Mouse (Mus musculus) embryonic facial prominence, embryonic 15.5 days (tissue): ENCODE measurements at regions not wholly inside any gene's neighbourhood (a gene's known extent, or its start where the extent isn't known, plus 50 kb on each side); places are given as distances from the start of the nearest gene placed in this dataset.

Source experiments
- ATAC-seq: fragments of 200-750 bp; cut with Nextera tagmentation; 2 replicates; pipeline ENCODE4 v1.8.0; 2017; ENCODE audit warnings: low read depth, moderate TSS enrichment; ENCODE audit not compliant: insufficient number of reproducible peaks, low FRiP score, low TSS enrichment
- H3K27ac ChIP-seq: fragments of 300-500 bp; sonication (generic); replicated peaks from 2 replicates; pipeline ENCODE4 v1.5.1; 2015; ENCODE audit warnings: mild to moderate bottlenecking, inconsistent platforms
- H3K27me3 ChIP-seq: fragments of 300-500 bp; sonication (generic); 2 replicates; pipeline ENCODE4 v1.6.1; 2015; ENCODE audit warnings: inconsistent platforms
- H3K36me3 ChIP-seq: fragments of 300-500 bp; sonication (generic); 2 replicates; pipeline ENCODE4 v1.6.1; 2015; ENCODE audit warnings: mild to moderate bottlenecking, inconsistent platforms
- H3K4me1 ChIP-seq: fragments of 300-500 bp; sonication (generic); 2 replicates; pipeline ENCODE4 v1.6.1; 2015; ENCODE audit warnings: inconsistent platforms
- H3K4me2 ChIP-seq: fragments of 300-500 bp; sonication (generic); replicated peaks from 2 replicates; pipeline ENCODE4 v1.6.1; 2015; ENCODE audit warnings: mild to moderate bottlenecking, inconsistent platforms
- H3K4me3 ChIP-seq: fragments of 300-500 bp; sonication (generic); replicated peaks from 2 replicates; pipeline ENCODE4 v1.5.1; 2015; ENCODE audit warnings: mild to moderate bottlenecking, inconsistent platforms
- H3K9ac ChIP-seq: fragments of 300-500 bp; sonication (generic); 2 replicates; pipeline ENCODE4 v1.6.1; 2015; ENCODE audit warnings: inconsistent platforms
- H3K9me3 ChIP-seq: fragments of 300-500 bp; sonication (generic); replicated peaks from 2 replicates; pipeline ENCODE4 v1.6.1; 2016; ENCODE audit warnings: inconsistent platforms
- WGBS: fragments of 180-500 bp; shearing (Covaris S2); methylation state at CpG from one replicate; pipeline ENCODE4 v1.1.7; 2015; 5-methylcytosine and 5-hydroxymethylcytosine counted together

GRCm38 (mm10) chr3:33902431-33902830 is 58.3 kb upstream of the Ccdc39 start:
- WGBS: 72% methylated on average over 2 of the region's 2 CpGs
- no peaks in the 10 kb centered on the region for H3K27me3 ChIP-seq
- H3K4me3 ChIP-seq: no peak overlapping the region
- no peak overlapping the region for H3K4me2 ChIP-seq
- no peak for ATAC-seq
- H3K27ac ChIP-seq: no peak overlapping the region
- no peaks in the 10 kb centered on the region for H3K36me3 ChIP-seq
- H3K4me1 ChIP-seq: no peaks in the 10 kb centered on the region
- no peak overlapping the region for H3K9ac ChIP-seq
- H3K9me3 ChIP-seq: no peaks in the 10 kb centered on the region

- 70% methylated on average over 8 of the region's 8 CpGs for WGBS
- H3K9me3 ChIP-seq: no peaks in the 10 kb centered on the region
- H3K9ac ChIP-seq: no peak overlapping the region
- H3K4me3 ChIP-seq: no peak overlapping the region
- no peak for ATAC-seq
- no peak overlapping the region for H3K27ac ChIP-seq
- no peaks in the 10 kb centered on the region for H3K36me3 ChIP-seq
- H3K4me1 ChIP-seq: no peaks in the 10 kb centered on the region
- no peaks in the 10 kb centered on the region for H3K27me3 ChIP-seq
- no peak overlapping the region for H3K4me2 ChIP-seq
These were observed 59.2 kb upstream of the Ccdc39 start for GRCm38 (mm10) chr3:33903326-33903725.

DNA sequence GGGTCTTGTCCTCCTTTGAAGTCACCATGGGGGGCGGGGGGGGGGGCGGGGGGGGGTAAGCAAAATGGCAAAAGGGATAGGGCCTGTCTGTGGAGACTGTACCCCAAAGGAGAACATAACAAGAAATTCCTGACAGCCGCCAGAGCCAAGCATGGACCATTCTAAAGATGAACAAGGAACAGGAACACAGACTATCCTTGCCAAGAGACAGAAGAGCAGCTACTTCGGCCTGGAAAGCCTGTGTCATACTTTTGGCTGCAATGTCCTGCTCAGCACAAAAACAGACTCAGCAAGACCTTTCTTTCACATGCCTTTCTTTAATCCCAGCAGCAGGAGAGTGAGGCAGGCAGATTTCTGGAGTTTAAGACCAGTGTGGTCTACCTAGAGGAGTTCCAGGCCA is 59.7 kb upstream of the Ccdc39 start:
- no peak for ATAC-seq
- Histone ChIP-seq H3K27ac (no peak overlapping the region), H3K4me2 (no peak overlapping the region), H3K4me1 (no peaks in the 10 kb centered on the region), H3K27me3 (no peaks in the 10 kb centered on the region), H3K4me3 (no peak overlapping the region), H3K9me3 (no peaks in the 10 kb centered on the region), H3K36me3 (no peaks in the 10 kb centered on the region), H3K9ac (no peak overlapping the region)
- 46% methylated on average over 4 of the region's 4 CpGs for WGBS

DNA sequence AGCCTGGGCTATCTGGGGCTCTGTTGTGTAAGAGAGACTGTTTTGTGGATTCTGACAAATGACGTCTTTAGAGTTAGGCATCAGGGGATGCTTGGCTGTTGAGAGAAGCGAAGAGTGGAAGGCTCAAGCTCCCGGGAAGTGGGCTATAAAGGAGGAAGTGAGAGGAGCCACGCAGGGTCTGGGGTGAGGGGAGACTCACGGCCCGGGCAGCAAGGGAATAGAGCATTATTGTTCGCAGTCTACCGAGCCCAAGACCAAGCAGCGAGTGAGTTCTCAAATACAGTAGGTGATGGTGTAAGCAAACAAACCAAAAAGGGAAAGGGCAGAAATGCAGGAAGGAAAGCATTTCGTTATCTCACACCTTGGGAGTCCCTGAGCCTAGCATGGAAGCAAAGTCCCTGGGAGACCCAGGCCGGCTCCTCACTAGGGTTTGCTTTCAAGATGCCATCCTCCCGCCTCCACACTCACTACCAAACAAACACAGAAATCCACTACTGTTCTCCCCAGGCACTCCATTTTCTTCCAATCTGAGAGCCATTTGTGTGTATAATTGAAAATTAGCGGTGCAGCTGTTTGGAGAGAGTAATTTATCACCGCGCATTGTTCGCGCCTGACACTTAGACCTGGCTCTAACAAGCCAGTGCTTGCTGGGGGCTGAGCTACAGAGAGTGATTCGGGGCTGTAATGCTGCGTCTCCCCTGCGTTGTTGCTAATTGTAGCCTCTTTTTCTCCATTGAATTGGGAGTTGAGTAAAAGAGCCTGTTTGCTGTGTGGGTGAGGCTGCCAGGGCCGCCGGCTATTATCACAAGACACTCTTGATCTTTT is 61.0 kb upstream of the Ccdc39 start:
- Histone ChIP-seq H3K4me2 (peak overlapping the region; percentile 12; the same call in 1 of the 2 replicates), H3K27ac (no peak overlapping the region), H3K4me3 (no peak overlapping the region), H3K27me3 (no peaks in the 10 kb centered on the region), H3K9me3 (no peaks in the 10 kb centered on the region), H3K4me1 (no peaks in the 10 kb centered on the region), H3K36me3 (no peaks in the 10 kb centered on the region), H3K9ac (no peak overlapping the region)
- ATAC-seq: peak; percentile 34; the same call in 1 of the 2 replicates
- 47% methylated on average over 22 of the region's 22 CpGs for WGBS

DNA sequence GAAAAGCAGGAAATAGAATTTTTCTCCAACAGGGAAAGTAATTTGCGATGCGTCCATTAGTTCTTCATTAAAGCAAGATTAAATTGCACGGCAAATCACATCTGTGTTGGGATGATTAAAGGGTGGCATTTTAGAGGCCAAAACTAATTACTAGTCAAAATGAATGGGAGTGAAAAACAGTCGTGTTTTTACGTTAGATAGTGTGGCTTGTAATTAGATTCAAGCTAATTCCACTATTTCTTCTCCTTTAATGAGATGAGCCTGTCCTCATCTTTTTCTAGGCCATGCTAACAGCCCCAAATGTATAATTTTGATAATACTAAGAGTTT is 61.5 kb upstream of the Ccdc39 start:
- H3K4me2 ChIP-seq: no peak overlapping the region
- no peak for ATAC-seq

GRCm38 (mm10) chr3:33907061-33907460 is 63.0 kb upstream of the Ccdc39 start:
- no peaks in the 10 kb centered on the region for H3K36me3 ChIP-seq
- H3K4me1 ChIP-seq: no peaks in the 10 kb centered on the region
- no peak overlapping the region for H3K9ac ChIP-seq
- ATAC-seq: no peak
- H3K27ac ChIP-seq: no peak overlapping the region
- H3K4me2 ChIP-seq: no peak overlapping the region
- no peaks in the 10 kb centered on the region for H3K27me3 ChIP-seq
- 87% methylated on average over 8 of the region's 8 CpGs for WGBS
- no peaks in the 10 kb centered on the region for H3K9me3 ChIP-seq
- no peak overlapping the region for H3K4me3 ChIP-seq

More for the DNA sequence above, 61.5 kb upstream of the Ccdc39 start:
- Histone ChIP-seq H3K27ac (no peak overlapping the region), H3K9me3 (no peaks in the 10 kb centered on the region), H3K36me3 (no peaks in the 10 kb centered on the region), H3K4me1 (no peaks in the 10 kb centered on the region), H3K9ac (no peak overlapping the region), H3K27me3 (no peaks in the 10 kb centered on the region), H3K4me3 (no peak overlapping the region)
- 31% methylated on average over 5 of the region's 5 CpGs for WGBS

GRCm38 (mm10) chr3:33911559-33911958 is 67.4 kb upstream of the Ccdc39 start:
- no peaks in the 10 kb centered on the region for H3K27me3 ChIP-seq
- H3K4me1 ChIP-seq: no peaks in the 10 kb centered on the region
- no peaks in the 10 kb centered on the region for H3K36me3 ChIP-seq
- 83% methylated on average over 9 of the region's 9 CpGs for WGBS
- no peak for ATAC-seq
- no peak overlapping the region for H3K9ac ChIP-seq
- no peak overlapping the region for H3K4me3 ChIP-seq
- no peaks in the 10 kb centered on the region for H3K9me3 ChIP-seq
- no peak overlapping the region for H3K4me2 ChIP-seq
- H3K27ac ChIP-seq: no peak overlapping the region

GRCm38 (mm10) chr3:33913470-33913869 is 69.4 kb upstream of the Ccdc39 start:
- no peak overlapping the region for H3K27ac ChIP-seq
- H3K27me3 ChIP-seq: no peaks in the 10 kb centered on the region
- no peaks in the 10 kb centered on the region for H3K4me1 ChIP-seq
- H3K4me2 ChIP-seq: no peak overlapping the region
- WGBS: 74% methylated on average over 5 of the region's 5 CpGs
- no peak for ATAC-seq
- no peaks in the 10 kb centered on the region for H3K36me3 ChIP-seq
- no peaks in the 10 kb centered on the region for H3K9me3 ChIP-seq
- H3K9ac ChIP-seq: no peak overlapping the region
- H3K4me3 ChIP-seq: no peak overlapping the region

GRCm38 (mm10) chr3:33914386-33914785 is 70.3 kb upstream of the Ccdc39 start:
- Histone ChIP-seq H3K27me3 (no peaks in the 10 kb centered on the region), H3K9me3 (no peaks in the 10 kb centered on the region), H3K9ac (no peak overlapping the region), H3K27ac (no peak overlapping the region), H3K4me3 (no peak overlapping the region), H3K36me3 (no peaks in the 10 kb centered on the region), H3K4me1 (no peaks in the 10 kb centered on the region), H3K4me2 (no peak overlapping the region)
- WGBS: 52% methylated on average over 9 of the region's 9 CpGs
- ATAC-seq: no peak

GRCm38 (mm10) chr3:33915777-33916176 is 71.7 kb upstream of the Ccdc39 start:
- no peak overlapping the region for H3K4me2 ChIP-seq
- no peak for ATAC-seq
- no peak overlapping the region for H3K4me3 ChIP-seq

DNA sequence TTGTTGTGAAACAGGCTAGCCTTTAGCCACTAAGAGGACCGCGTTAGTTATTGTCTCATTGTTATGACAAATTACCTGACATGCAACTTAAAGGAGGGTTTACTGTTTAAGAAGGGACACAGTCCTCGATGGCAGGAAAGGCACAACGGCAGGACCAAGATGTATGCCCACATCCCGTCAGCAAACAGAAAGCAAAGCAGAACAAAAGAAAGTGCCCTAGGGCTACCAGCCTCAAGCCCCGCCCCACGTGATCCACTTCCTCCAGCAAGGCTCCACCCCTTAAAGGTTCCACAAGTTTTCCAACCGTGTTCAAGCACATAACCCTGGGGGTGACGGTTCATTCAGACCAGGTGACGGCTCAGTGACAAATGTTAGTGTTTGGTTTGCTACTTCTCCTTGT is 72.2 kb upstream of the Ccdc39 start:
- Histone ChIP-seq H3K4me1 (no peaks in the 10 kb centered on the region), H3K36me3 (no peaks in the 10 kb centered on the region), H3K4me3 (no peak overlapping the region), H3K27ac (no peak overlapping the region), H3K9me3 (no peaks in the 10 kb centered on the region), H3K27me3 (no peaks in the 10 kb centered on the region), H3K9ac (no peak overlapping the region), H3K4me2 (no peak overlapping the region)
- no peak for ATAC-seq
- WGBS: 75% methylated on average over 10 of the region's 10 CpGs

More at GRCm38 (mm10) chr3:33915777-33916176, 71.7 kb upstream of the Ccdc39 start:
- Histone ChIP-seq H3K9me3 (no peaks in the 10 kb centered on the region), H3K4me1 (no peaks in the 10 kb centered on the region), H3K27me3 (no peaks in the 10 kb centered on the region), H3K27ac (no peak overlapping the region), H3K9ac (no peak overlapping the region), H3K36me3 (no peaks in the 10 kb centered on the region)

DNA sequence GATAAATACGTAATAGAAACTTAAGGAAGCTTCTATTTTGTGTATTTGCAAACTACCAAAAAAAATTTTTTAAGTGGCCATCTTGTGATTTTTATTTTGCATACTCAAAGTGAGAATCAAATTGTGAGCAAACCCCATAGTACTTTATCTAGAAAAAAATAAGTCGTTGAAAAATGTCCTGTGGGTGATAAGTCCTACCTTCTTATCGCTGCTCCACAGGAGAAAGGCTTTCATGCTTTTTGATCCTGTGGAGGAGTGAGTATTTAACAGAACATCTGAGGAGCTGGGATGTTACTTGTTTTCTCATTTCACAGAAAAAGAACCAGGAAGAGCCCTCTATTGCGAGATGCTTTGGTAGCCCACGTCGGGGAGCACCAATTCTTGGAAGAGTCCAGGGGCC is 72.7 kb upstream of the Ccdc39 start:
- H3K4me1 ChIP-seq: no peaks in the 10 kb centered on the region
- no peak overlapping the region for H3K4me2 ChIP-seq
- no peak overlapping the region for H3K9ac ChIP-seq
- no peaks in the 10 kb centered on the region for H3K27me3 ChIP-seq
- no peak for ATAC-seq
- 93% methylated on average over 6 of the region's 6 CpGs for WGBS
- H3K9me3 ChIP-seq: no peaks in the 10 kb centered on the region
- H3K4me3 ChIP-seq: no peak overlapping the region
- H3K27ac ChIP-seq: no peak overlapping the region
- no peaks in the 10 kb centered on the region for H3K36me3 ChIP-seq
